Mouse (Mus musculus) urinary bladder, postnatal 0 days (tissue): Measurements from ENCODE around the gene Afp. TPM values are rescaled to one million over a fixed set of nuclear protein-coding genes. Genes with fewer than 3 reads are reported as not detected.

Experiments
- polyA plus RNA-seq: library from polyadenylated mRNA; unstranded; fragments of >200 nt; fragmentation: Nextera tagmentation; extraction: Ambion mirVana; gene quantifications from 2 replicates; pipeline ENCODE4 v1.2.1, GENCODE M21; 2015

Afp gene
- 2.2 and 11.1 TPM in 2 replicates for polyA plus RNA-seq

DNA sequence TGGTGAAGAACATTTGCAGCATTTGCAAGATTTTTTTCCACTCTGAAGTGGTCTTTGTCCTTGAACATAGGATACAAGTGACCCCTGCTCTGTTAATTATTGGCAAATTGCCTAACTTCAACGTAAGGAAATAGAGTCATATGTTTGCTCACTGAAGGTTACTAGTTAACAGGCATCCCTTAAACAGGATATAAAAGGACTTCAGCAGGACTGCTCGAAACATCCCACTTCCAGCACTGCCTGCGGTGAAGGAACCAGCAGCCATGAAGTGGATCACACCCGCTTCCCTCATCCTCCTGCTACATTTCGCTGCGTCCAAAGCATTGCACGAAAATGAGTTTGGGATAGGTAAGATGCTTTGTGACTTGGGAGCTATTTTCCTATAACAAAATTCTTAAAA is at the start of gene Afp:
Gene Afp, plus strand, starts transcription at position 220 of the 400 bp plus-strand sequence.

GRCm38 (mm10) chr5:90460619-90461018 is 29.9 kb upstream of the Afp start, which contains the start of gene Alb:
Gene Alb (plus strand): TSS chr5:90460897.

GRCm38 (mm10) chr5:90518356-90519100 is 28.0 kb downstream of the Afp start, which contains the start of gene Afm:
Gene Afm (plus strand): TSS chr5:90518932.

Other genes with a start within 250 kb of the Afp start
- gene Ankrd17, start 124.2 kb upstream of the Afp start, polyA plus RNA-seq, result 11.5 and 13.7 TPM in 2 replicates
- gene Gm9958, start 123.5 kb upstream of the Afp start, polyA plus RNA-seq, result 2.3 and 3.8 TPM in 2 replicates
- gene Alb, start 29.8 kb upstream of the Afp start, polyA plus RNA-seq, result 4.2 and 17.9 TPM in 2 replicates
- not detected in 2 replicates for gene Afm, start 28.2 kb downstream of the Afp start, polyA plus RNA-seq
- not detected in 2 replicates for gene 5830473C10Rik, start 70.4 kb downstream of the Afp start, polyA plus RNA-seq
- gene Rassf6, start 149.9 kb downstream of the Afp start, polyA plus RNA-seq, result 21.7 and 24.5 TPM in 2 replicates